Mouse (Mus musculus) heart, embryonic 11.5 days (tissue): Measurements from ENCODE around the gene Tmco1. TPM values are rescaled to one million over a fixed set of nuclear protein-coding genes. Genes with fewer than 3 reads are reported as not detected.

Experiments used
- ATAC-seq: fragments of 200-750 bp; cut with Nextera tagmentation; replicated peaks from 2 replicates; pipeline ENCODE4 v1.8.0; 2017; ENCODE audit warnings: moderate library complexity; ENCODE audit not compliant: insufficient number of reproducible peaks, low FRiP score, low TSS enrichment
- H3K27ac ChIP-seq: fragments of 300-500 bp; sonication (generic); 2 replicates; pipeline ENCODE4 v1.5.1; 2014; ENCODE audit warnings: mild to moderate bottlenecking, low read depth, low read length
- H3K27me3 ChIP-seq: fragments of 300-500 bp; sonication (generic); 2 replicates; pipeline ENCODE4 v1.6.1; 2014; ENCODE audit warnings: mild to moderate bottlenecking, low read length, mixed read lengths; ENCODE audit not compliant: control insufficient read depth, insufficient read depth
- H3K36me3 ChIP-seq: fragments of 300-500 bp; sonication (generic); 2 replicates; pipeline ENCODE4 v1.6.1; 2014; ENCODE audit warnings: mild to moderate bottlenecking, low read length, moderate library complexity, mixed read lengths; ENCODE audit not compliant: control insufficient read depth, insufficient read depth
- H3K4me1 ChIP-seq: fragments of 300-500 bp; sonication (generic); 2 replicates; pipeline ENCODE4 v1.6.1; 2014; ENCODE audit warnings: low read length; ENCODE audit not compliant: control insufficient read depth, insufficient read depth
- H3K4me2 ChIP-seq: fragments of 300-500 bp; sonication (generic); 2 replicates; pipeline ENCODE4 v1.6.1; 2014; ENCODE audit warnings: mild to moderate bottlenecking, moderate library complexity
- H3K4me3 ChIP-seq: fragments of 300-500 bp; sonication (generic); 2 replicates; pipeline ENCODE4 v1.5.1; 2014; ENCODE audit warnings: low read depth, low read length
- H3K9ac ChIP-seq: fragments of 300-500 bp; sonication (generic); 2 replicates; pipeline ENCODE4 v1.6.1; 2014; ENCODE audit warnings: mild to moderate bottlenecking, low read depth, low read length, moderate library complexity
- H3K9me3 ChIP-seq: fragments of 300-500 bp; sonication (generic); replicated peaks from 2 replicates; pipeline ENCODE4 v1.6.1; 2016; ENCODE audit warnings: low read length; ENCODE audit not compliant: control insufficient read depth
- WGBS: fragments of 180-500 bp; shearing (Covaris S2); extraction: QIAGEN DNeasy Blood & Tissue Kit; methylation state at CpG from one replicate; pipeline ENCODE4 v1.1.7; 2014; ENCODE audit not compliant: insufficient replicate concordance; 5-methylcytosine and 5-hydroxymethylcytosine counted together
- microRNA-seq: library from miRNA; unstranded; fragments of <30 nt; microRNA quantifications from one replicate; pipeline ENCODE4, GENCODE M21; 2016; ENCODE audit warnings: borderline number of aligned reads
- polyA plus RNA-seq: library from polyadenylated mRNA; unstranded; fragments of >200 nt; fragmentation: Nextera tagmentation; extraction: Ambion mirVana; gene quantifications from 2 replicates; pipeline ENCODE4 v1.2.1, GENCODE M21; 2014

The Tmco1 gene
- polyA plus RNA-seq, 1 experiment from 2014 or later, result 98.9 TPM

GRCm38 (mm10) chr1:167380223-167380622, 72.0 kb downstream of the Tmco1 start:
- H3K9ac ChIP-seq, result no peak overlapping the region
- H3K4me1 ChIP-seq, result peaks cover 4% of the 10 kb centered on the region; the same call in 1 of the 2 replicates
- H3K4me3 ChIP-seq, result no peak overlapping the region
- H3K9me3 ChIP-seq, result no peaks in the 10 kb centered on the region
- WGBS, result 90% methylated on average over 2 of the region's 2 CpGs
- no peaks in the 10 kb centered on the region for H3K36me3 ChIP-seq
- no peak overlapping the region for H3K4me2 ChIP-seq
- ATAC-seq, result no peak
- no peaks in the 10 kb centered on the region for H3K27me3 ChIP-seq
- no peak overlapping the region for H3K27ac ChIP-seq

DNA sequence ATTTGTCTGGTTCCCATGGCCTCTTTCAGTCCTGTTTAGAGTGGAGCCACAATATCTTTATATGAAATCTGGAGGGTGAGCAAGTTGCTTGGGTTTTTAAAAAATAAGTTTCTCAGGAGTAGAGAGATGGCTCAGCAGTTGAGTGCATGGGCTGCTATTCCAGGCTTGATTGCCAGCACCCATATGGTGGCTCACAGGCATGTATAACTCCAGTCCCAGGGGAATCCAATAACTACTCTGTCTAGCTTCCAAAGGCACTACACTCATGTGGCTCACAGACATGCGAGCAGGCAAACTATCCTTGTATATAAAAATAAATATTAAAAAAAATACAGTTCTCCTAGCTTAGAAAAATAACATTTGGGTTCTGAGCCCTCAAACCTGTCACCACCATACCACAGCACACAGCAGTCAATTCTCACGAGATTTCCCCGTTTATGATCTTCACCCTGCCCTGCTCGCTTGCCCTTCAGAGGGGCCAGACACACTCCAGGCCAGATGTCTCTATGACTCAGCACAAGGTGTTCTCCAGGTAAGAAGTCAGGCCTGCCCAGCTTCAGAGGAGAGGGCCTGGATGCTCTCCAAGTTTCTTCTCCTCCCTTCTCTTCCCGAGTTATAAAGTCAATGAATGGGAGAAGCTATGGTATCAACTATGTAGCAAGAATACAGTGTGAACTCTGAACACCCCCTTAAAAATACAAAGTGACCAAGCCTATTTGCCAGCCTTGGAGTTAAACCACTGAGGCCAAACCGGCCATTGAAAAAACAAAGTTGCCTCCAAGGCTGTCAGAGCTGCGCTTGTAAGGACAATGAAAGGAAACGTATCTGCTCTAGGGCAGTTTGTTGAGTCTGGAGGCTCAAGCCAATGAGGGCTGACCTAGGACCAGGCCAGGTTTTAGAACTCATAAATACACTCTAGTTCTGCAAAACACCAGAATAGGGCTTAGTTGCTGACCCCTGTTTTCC, 73.2 kb downstream of the Tmco1 start:
- no peaks in the 10 kb centered on the region for H3K36me3 ChIP-seq
- no peak overlapping the region for H3K4me2 ChIP-seq
- no peaks in the 10 kb centered on the region for H3K27me3 ChIP-seq
- 74% methylated on average over 8 of the region's 8 CpGs for WGBS
- H3K27ac ChIP-seq, result no peak overlapping the region
- peaks cover 9% of the 10 kb centered on the region; the same call in 1 of the 2 replicates for H3K4me1 ChIP-seq
- ATAC-seq, result no peak
- no peak overlapping the region for H3K4me3 ChIP-seq
- no peaks in the 10 kb centered on the region for H3K9me3 ChIP-seq
- no peak overlapping the region for H3K9ac ChIP-seq

- ATAC-seq, result no peak
- Histone ChIP-seq H3K9me3 (no peaks in the 10 kb centered on the region), H3K4me2 (peak overlapping the region; percentile 17), H3K4me1 (peaks cover 9% of the 10 kb centered on the region; the same call in 1 of the 2 replicates), H3K36me3 (no peaks in the 10 kb centered on the region), H3K27ac (peak overlapping the region; percentile 31; the same call in 1 of the 2 replicates), H3K9ac (no peak overlapping the region), H3K27me3 (no peaks in the 10 kb centered on the region), H3K4me3 (no peak overlapping the region)
- 84% methylated on average over 7 of the region's 7 CpGs for WGBS
Measured at GRCm38 (mm10) chr1:167382316-167382715, 74.1 kb downstream of the Tmco1 start.

- H3K4me3 ChIP-seq, result no peak overlapping the region
- H3K4me1 ChIP-seq, result peaks cover 9% of the 10 kb centered on the region; the same call in 1 of the 2 replicates
- ATAC-seq, result no peak
- H3K9ac ChIP-seq, result no peak overlapping the region
- no peaks in the 10 kb centered on the region for H3K27me3 ChIP-seq
- WGBS, result 78% methylated on average over 5 of the region's 5 CpGs
- peak overlapping the region; percentile 17 for H3K4me2 ChIP-seq
- H3K27ac ChIP-seq, result no peak overlapping the region
- H3K9me3 ChIP-seq, result no peaks in the 10 kb centered on the region
- no peaks in the 10 kb centered on the region for H3K36me3 ChIP-seq
Measured at GRCm38 (mm10) chr1:167382763-167383162, 74.6 kb downstream of the Tmco1 start.

GRCm38 (mm10) chr1:167383178-167383577, 75.0 kb downstream of the Tmco1 start:
- Histone ChIP-seq H3K4me1 (peaks cover 9% of the 10 kb centered on the region; the same call in 1 of the 2 replicates), H3K9ac (no peak overlapping the region; the same call in 1 of the 2 replicates), H3K27me3 (no peaks in the 10 kb centered on the region), H3K4me2 (peak overlapping the region; percentile 23), H3K27ac (no peak overlapping the region; the same call in 1 of the 2 replicates), H3K36me3 (no peaks in the 10 kb centered on the region), H3K9me3 (no peaks in the 10 kb centered on the region), H3K4me3 (no peak overlapping the region)
- no peak for ATAC-seq
- 68% methylated on average over 5 of the region's 5 CpGs for WGBS

Small RNA genes lying within 50 kb of the gene (microRNA-seq; reads per million reads assigned to microRNA genes)
- gene Gm25911, result 7.5 reads per million, percentile 44 among the genes with 10 or more reads in this experiment
- gene Mir6347, result not detected

Other genes with a start within 250 kb of the Tmco1 start
- 66.6 and 71.2 TPM in 2 replicates for gene Uck2, start 23.1 kb upstream of the Tmco1 start, polyA plus RNA-seq
- gene Aldh9a1, start 41.6 kb downstream of the Tmco1 start, polyA plus RNA-seq, result 35.6 and 35.7 TPM in 2 replicates
- 179 and 182 TPM in 2 replicates for gene Mgst3, start 85.5 kb downstream of the Tmco1 start, polyA plus RNA-seq
- gene Lrrc52, start 158.4 kb downstream of the Tmco1 start, polyA plus RNA-seq, result not detected in 2 replicates